Mouse (Mus musculus) testis, adult 2 months (tissue): ENCODE results near the gene Sema5a. TPM values are rescaled to one million over a fixed set of nuclear protein-coding genes. Genes with fewer than 3 reads are reported as not detected.
A peak's percentile ranks its signal among the peaks of the same experiment; 100 is the strongest.

ENCODE experiments used
- H3K27ac ChIP-seq: fragments of 200-500 bp; 2 replicates; pipeline ENCODE4 v1.5.1; 2012; ENCODE audit warnings: low read depth, low read length; ENCODE audit not compliant: control insufficient read depth, insufficient read depth
- H3K27me3 ChIP-seq: fragments of 200-500 bp; 2 replicates; pipeline ENCODE4 v1.6.1; 2012; ENCODE audit warnings: mild to moderate bottlenecking, low read length, moderate library complexity; ENCODE audit not compliant: control insufficient read depth, insufficient read depth
- H3K36me3 ChIP-seq: fragments of 200-500 bp; 2 replicates; pipeline ENCODE4 v1.6.1; 2012; ENCODE audit warnings: mild to moderate bottlenecking, low read length; ENCODE audit not compliant: control insufficient read depth, insufficient read depth
- H3K4me1 ChIP-seq: fragments of 200-500 bp; 2 replicates; pipeline ENCODE4 v1.6.1; 2012; ENCODE audit warnings: low read length; ENCODE audit not compliant: control insufficient read depth, insufficient read depth
- H3K4me3 ChIP-seq: fragments of 200-500 bp; 2 replicates; pipeline ENCODE4 v1.5.1; 2012; ENCODE audit warnings: low read depth, mild to moderate bottlenecking, low read length, moderate library complexity, mixed read lengths; ENCODE audit not compliant: control insufficient read depth
- CTCF ChIP-seq: fragments of 200-500 bp; IDR thresholded peaks from 2 replicates; pipeline ENCODE4 v1.5.1; 2012; ENCODE audit warnings: low read depth, mild to moderate bottlenecking, inconsistent platforms, low read length, moderate library complexity; ENCODE audit not compliant: control insufficient read depth, insufficient read depth, insufficient replicate concordance
- POLR2A ChIP-seq: fragments of 200-500 bp; IDR thresholded peaks from 2 replicates; pipeline ENCODE4 v1.6.1; 2012; ENCODE audit warnings: low read depth, mild to moderate bottlenecking, inconsistent platforms, low read length, moderate library complexity; ENCODE audit not compliant: control insufficient read depth
- polyA plus RNA-seq: library from polyadenylated mRNA; depleted of rRNA; stranded (reverse); fragments of >200 nt; gene quantifications from 2 replicates; pipeline ENCODE4 v1.2.3, GENCODE M21; 2012; rRNA removed

Sema5a gene
- polyA plus RNA-seq, 1 experiment = 4.5 TPM

DNA sequence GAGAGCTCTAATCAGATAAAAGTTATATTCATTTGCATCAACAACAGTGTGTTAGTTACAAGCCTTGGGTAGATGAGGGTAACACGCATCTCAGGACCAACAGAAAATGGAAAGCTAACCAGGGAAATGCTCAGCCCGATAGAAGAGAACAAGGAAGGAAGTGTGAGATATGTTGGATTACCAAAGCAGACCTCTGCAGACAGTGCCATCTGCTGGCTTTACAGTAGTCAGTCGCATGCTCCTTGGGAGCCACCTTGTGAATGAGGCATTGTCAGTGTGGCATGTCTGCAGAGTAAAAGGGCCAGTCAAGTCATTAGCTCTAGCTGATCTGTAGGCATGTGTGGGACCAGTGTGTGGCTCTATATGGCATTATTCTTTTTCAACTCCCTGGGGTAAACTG lies 486.2 kb downstream of the Sema5a start:
- no peak overlapping the region for H3K27ac ChIP-seq
- H3K4me1 ChIP-seq = no peaks in the 10 kb centered on the region
- H3K4me3 ChIP-seq = no peak overlapping the region
- no peaks in the 10 kb centered on the region for H3K27me3 ChIP-seq
- no peaks in the 10 kb centered on the region for H3K36me3 ChIP-seq
- peak; percentile 18; the same call in 1 of the 2 replicates for TF ChIP-seq CTCF
- no peak for TF ChIP-seq POLR2A

Other genes with a start within 250 kb of the Sema5a start
- not detected in 2 replicates for gene Tas2r119, start 67.5 kb upstream of the Sema5a start, polyA plus RNA-seq